Mouse (Mus musculus) G1E-ER4 (cell line): ENCODE measurements at regions not wholly inside any gene's neighbourhood (a gene's known extent, or its start where the extent isn't known, plus 50 kb on each side); places are given as distances from the start of the nearest gene placed in this dataset.

Experiments used
- GATA1 ChIP-seq: IDR thresholded peaks from one replicate; pipeline ENCODE4 v1.8.0; 2012; ENCODE audit warnings: low read length, inconsistent platforms

- TF ChIP-seq GATA1 = no peak
These were observed 77.1 kb upstream of the Zeb2 start for GRCm38 (mm10) chr2:45194335-45194734.

- no peak for TF ChIP-seq GATA1
These were observed 68.4 kb upstream of the Zeb2 start for GRCm38 (mm10) chr2:45185621-45185999.

DNA sequence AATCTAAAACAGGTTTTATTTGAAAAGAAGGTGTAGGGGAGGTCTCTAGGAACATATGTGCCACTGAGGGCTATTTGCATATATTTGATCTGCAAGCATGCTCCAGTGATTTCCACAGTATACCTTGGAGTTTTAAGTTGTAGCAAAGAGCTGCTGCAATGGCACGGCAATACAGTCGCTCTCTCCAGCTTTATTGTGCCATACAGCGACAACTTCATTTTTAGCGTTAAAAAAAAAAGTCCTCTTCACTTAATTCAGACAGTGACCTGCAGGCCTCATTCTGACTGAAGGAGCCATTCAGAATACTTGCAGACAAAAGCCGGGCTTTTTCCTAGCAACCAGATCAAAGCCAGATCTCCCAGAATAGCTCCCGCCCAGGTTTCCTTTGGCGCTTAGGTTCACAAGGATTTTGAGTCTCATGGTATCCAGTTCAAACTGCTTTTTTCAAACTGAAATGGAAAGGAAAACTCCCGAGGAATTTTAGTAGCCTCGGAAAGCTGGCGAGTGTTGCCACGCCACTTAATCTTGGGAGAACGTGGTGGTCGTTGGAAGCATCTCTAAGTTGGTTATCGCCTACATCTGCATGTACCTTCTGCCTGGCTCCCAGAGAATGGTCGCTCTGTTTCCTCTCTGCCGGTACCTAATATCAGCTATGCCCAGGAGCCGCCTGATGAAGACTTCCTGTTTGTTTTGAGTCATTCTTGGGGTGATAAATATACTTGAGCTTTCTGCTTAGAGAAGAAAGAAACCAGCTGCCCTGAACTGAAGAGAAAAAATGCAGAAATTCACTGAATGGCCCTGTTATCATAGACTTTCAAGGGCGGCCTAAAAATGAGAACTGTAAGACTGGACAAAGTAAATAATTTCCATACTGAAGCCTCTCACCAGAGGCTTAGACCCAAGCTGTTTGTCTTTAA, 67.8 kb upstream of the Zeb2 start:
- TF ChIP-seq GATA1 = no peak

GRCm38 (mm10) chr2:45184149-45184548, 67.0 kb upstream of the Zeb2 start:
- TF ChIP-seq GATA1 = peak; percentile 80

- TF ChIP-seq GATA1 = no peak
These were observed 65.7 kb upstream of the Zeb2 start for GRCm38 (mm10) chr2:45182876-45183275.

- TF ChIP-seq GATA1 = no peak
These were observed 64.4 kb upstream of the Zeb2 start for GRCm38 (mm10) chr2:45181552-45181951.

- no peak for TF ChIP-seq GATA1
These were observed 61.8 kb upstream of the Zeb2 start for GRCm38 (mm10) chr2:45178849-45179453.

GRCm38 (mm10) chr2:45172382-45172781, 55.2 kb upstream of the Zeb2 start:
- no peak for TF ChIP-seq GATA1

GRCm38 (mm10) chr2:45171520-45172173, 54.5 kb upstream of the Zeb2 start:
- TF ChIP-seq GATA1 = no peak

DNA sequence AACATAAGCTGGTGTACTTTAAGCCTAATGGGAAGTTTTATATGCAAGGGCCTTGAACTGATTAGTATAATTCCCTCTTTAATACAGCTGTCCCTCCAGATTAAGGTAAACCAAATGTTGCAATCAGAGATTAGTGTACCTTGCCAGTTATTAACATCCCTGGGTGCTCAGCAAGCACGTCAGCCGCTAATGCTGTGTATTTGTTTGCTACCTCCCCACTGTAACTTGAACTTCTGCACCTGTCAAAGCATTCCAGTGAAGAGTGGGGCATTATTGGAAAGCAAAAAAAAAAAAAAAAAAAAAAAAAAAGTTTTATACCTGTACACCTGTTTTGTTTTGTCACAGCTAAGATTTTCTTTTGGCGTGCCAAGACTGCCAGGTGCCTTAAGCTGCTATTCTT, 53.1 kb upstream of the Zeb2 start:
- no peak for TF ChIP-seq GATA1

DNA sequence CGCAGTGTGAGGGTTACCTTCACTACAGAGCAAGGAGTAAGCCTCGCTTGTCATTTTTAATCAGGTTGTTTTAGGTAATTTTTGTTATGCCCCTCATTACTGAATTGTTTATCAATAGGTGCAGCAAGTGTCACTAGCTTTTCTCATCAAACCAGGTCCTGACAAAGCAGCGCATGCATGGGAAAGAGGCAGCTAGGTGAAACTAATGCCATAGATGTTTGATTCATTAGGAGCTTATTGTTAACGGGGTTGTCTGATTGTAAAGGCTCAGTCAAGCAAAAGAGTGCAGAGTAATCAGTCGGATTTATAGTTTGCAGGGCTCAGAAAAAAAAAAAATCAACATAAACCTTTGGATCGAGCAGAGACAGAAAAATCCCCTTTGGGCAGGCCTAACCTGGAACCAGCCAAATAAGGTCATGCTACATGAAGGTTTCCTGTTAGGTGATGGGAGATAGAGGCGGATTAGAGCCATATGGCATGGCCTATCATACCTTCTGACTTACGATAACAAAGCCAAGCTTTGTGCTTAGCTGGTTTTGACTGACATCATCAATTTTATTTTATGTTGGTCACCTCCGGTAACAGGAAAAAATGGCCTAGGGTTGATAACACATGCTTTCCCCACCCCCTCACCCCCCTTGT, 52.4 kb upstream of the Zeb2 start:
- TF ChIP-seq GATA1 = peak; percentile 79

DNA sequence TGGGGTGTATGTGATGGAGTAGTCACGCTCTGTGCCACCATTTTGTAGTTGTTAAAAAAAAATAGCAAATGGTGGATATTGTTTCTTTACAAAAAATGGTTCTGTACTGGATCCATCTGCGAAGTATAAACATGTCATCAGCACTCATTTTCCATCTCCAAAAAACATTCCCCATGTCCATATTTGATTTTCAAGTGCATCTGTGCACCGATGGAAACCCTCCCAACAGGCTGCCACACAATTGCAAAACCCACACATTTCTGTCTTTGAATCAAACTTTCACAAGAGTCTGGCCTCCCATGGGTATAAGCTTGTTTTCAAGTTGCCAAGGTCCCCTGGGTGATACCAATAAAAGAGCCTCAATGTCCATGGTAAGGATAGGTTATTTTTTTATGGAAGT, 51.4 kb upstream of the Zeb2 start:
- no peak for TF ChIP-seq GATA1
